Mouse (Mus musculus): ENCODE results near the gene Ccdc107. TPM values are rescaled to one million over a fixed set of nuclear protein-coding genes. Genes with fewer than 3 reads are reported as not detected.

Gene Ccdc107
- polyA plus RNA-seq, 1 experiment from 2014 or later, result 54.3 TPM

- H3K4me3 ChIP-seq (ENCODE audit: low read depth, low read length), result peak overlapping the region; percentile 27; the same call in 1 of the 2 replicates
- DNase-seq (ENCODE audit: low spot score) (no peak), ATAC-seq (replicated peaks; ENCODE audit: low FRiP score) (peak; percentile 58; the same call in 1 of the 2 replicates)
- H3K27ac ChIP-seq (ENCODE audit: low read depth, low read length), result no peak overlapping the region
- peaks cover 9% of the 10 kb centered on the region; the same call in 1 of the 2 replicates for H3K4me1 ChIP-seq (replicated peaks; ENCODE audit: control insufficient read depth, insufficient read depth, low read length)
- H3K36me3 ChIP-seq (ENCODE audit: control insufficient read depth, insufficient read depth, low read length), result no peaks in the 10 kb centered on the region
- peaks cover 3% of the 10 kb centered on the region for H3K27me3 ChIP-seq (ENCODE audit: control insufficient read depth, insufficient read depth, low read length)
- WGBS, result 24% methylated on average over 9 of the region's 9 CpGs
- H3K4me2 ChIP-seq (ENCODE audit: low read depth, low read length, severe bottlenecking), result peak overlapping the region; percentile 69
- no peaks in the 10 kb centered on the region for H3K9me3 ChIP-seq (ENCODE audit: control insufficient read depth, low read length)
- H3K9ac ChIP-seq (ENCODE audit: low read length), result peak overlapping the region; percentile 44; the same call in 1 of the 2 replicates
Observed at GRCm38 (mm10) chr4:43509109-43509508, 16.4 kb downstream of the Ccdc107 start.

GRCm38 (mm10) chr4:43511675-43512454, 19.2 kb downstream of the Ccdc107 start:
- Histone ChIP-seq H3K27me3 (ENCODE audit: control insufficient read depth, insufficient read depth, low read length) (peaks cover 3% of the 10 kb centered on the region), H3K9me3 (ENCODE audit: control insufficient read depth, low read length) (no peaks in the 10 kb centered on the region), H3K4me2 (ENCODE audit: low read depth, low read length, severe bottlenecking) (no peak overlapping the region), H3K4me1 (replicated peaks; ENCODE audit: control insufficient read depth, insufficient read depth, low read length) (peaks cover 9% of the 10 kb centered on the region; the same call in 1 of the 2 replicates), H3K36me3 (ENCODE audit: control insufficient read depth, insufficient read depth, low read length) (no peaks in the 10 kb centered on the region), H3K4me3 (ENCODE audit: low read depth, low read length) (no peak overlapping the region), H3K27ac (ENCODE audit: low read depth, low read length) (no peak overlapping the region), H3K9ac (ENCODE audit: low read length) (no peak overlapping the region)
- no peak for DNase-seq (ENCODE audit: low spot score)
- ATAC-seq (replicated peaks; ENCODE audit: low FRiP score), result no peak
- WGBS, result 78% methylated on average over 19 of the region's 19 CpGs

GRCm38 (mm10) chr4:43512653-43513052, 20.0 kb downstream of the Ccdc107 start:
- 72% methylated on average over 7 of the region's 7 CpGs for WGBS
- DNase-seq (ENCODE audit: low spot score) (no peak), ATAC-seq (replicated peaks; ENCODE audit: low FRiP score) (no peak)

DNA sequence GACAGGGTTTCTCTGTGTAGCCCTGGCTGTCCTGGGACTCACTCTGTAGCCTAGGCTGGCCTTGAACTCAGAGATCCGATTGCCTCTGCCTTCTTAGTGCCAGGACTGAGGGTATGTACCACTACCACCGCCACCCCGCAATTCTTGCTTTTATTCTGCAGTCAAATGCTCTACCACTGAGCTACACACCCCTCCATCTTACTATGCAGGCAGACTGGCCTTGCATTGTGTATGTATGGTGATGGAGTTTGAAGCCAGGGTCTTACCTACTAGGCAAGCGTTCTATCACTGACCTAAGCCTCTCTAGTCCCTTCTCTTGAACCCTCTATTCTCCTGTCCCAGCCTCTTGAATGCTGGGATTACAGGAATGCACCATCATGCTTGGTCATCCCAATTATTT, 20.6 kb downstream of the Ccdc107 start:
- ATAC-seq (replicated peaks; ENCODE audit: low FRiP score), result no peak
- no peaks in the 10 kb centered on the region for H3K36me3 ChIP-seq (ENCODE audit: control insufficient read depth, insufficient read depth, low read length)
- H3K9ac ChIP-seq (ENCODE audit: low read length), result no peak overlapping the region
- no peaks in the 10 kb centered on the region for H3K9me3 ChIP-seq (ENCODE audit: control insufficient read depth, low read length)
- WGBS, result 87% methylated on average over 4 of the region's 4 CpGs
- DNase-seq (ENCODE audit: low spot score), result no peak
- no peaks in the 10 kb centered on the region for H3K27me3 ChIP-seq (ENCODE audit: control insufficient read depth, insufficient read depth, low read length)
- H3K4me1 ChIP-seq (replicated peaks; ENCODE audit: control insufficient read depth, insufficient read depth, low read length), result peaks cover 9% of the 10 kb centered on the region; the same call in 1 of the 2 replicates
- no peak overlapping the region for H3K27ac ChIP-seq (ENCODE audit: low read depth, low read length)
- H3K4me3 ChIP-seq (ENCODE audit: low read depth, low read length), result no peak overlapping the region
- no peak overlapping the region for H3K4me2 ChIP-seq (ENCODE audit: low read depth, low read length, severe bottlenecking)

More at GRCm38 (mm10) chr4:43512653-43513052, 20.0 kb downstream of the Ccdc107 start:
- no peak overlapping the region for H3K9ac ChIP-seq (ENCODE audit: low read length)
- no peak overlapping the region for H3K4me3 ChIP-seq (ENCODE audit: low read depth, low read length)
- no peak overlapping the region for H3K27ac ChIP-seq (ENCODE audit: low read depth, low read length)
- H3K27me3 ChIP-seq (ENCODE audit: control insufficient read depth, insufficient read depth, low read length), result peaks cover 3% of the 10 kb centered on the region
- no peaks in the 10 kb centered on the region for H3K9me3 ChIP-seq (ENCODE audit: control insufficient read depth, low read length)
- no peak overlapping the region for H3K4me2 ChIP-seq (ENCODE audit: low read depth, low read length, severe bottlenecking)
- no peaks in the 10 kb centered on the region for H3K36me3 ChIP-seq (ENCODE audit: control insufficient read depth, insufficient read depth, low read length)
- peaks cover 9% of the 10 kb centered on the region; the same call in 1 of the 2 replicates for H3K4me1 ChIP-seq (replicated peaks; ENCODE audit: control insufficient read depth, insufficient read depth, low read length)

DNA sequence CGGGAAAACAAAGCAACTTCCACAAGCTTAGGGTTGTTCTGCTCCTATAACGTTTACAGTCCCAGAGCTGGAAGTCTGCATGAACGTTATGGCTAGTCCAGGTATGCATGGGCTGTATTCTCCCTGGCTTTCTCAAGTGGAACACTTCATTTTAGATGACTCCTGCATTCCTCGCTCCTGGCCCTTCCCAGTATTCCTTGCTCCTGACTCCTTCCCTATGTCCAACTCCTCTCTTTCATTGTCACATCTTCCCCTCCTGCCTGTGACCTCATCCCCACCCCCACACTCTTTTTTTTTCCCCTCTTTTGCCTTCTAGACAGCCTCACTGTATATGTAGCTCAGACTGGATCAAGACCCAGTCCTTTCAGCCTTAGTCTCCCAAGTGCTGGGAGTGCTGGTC, 21.1 kb downstream of the Ccdc107 start:
- H3K27ac ChIP-seq (ENCODE audit: low read depth, low read length), result no peak overlapping the region

DNA sequence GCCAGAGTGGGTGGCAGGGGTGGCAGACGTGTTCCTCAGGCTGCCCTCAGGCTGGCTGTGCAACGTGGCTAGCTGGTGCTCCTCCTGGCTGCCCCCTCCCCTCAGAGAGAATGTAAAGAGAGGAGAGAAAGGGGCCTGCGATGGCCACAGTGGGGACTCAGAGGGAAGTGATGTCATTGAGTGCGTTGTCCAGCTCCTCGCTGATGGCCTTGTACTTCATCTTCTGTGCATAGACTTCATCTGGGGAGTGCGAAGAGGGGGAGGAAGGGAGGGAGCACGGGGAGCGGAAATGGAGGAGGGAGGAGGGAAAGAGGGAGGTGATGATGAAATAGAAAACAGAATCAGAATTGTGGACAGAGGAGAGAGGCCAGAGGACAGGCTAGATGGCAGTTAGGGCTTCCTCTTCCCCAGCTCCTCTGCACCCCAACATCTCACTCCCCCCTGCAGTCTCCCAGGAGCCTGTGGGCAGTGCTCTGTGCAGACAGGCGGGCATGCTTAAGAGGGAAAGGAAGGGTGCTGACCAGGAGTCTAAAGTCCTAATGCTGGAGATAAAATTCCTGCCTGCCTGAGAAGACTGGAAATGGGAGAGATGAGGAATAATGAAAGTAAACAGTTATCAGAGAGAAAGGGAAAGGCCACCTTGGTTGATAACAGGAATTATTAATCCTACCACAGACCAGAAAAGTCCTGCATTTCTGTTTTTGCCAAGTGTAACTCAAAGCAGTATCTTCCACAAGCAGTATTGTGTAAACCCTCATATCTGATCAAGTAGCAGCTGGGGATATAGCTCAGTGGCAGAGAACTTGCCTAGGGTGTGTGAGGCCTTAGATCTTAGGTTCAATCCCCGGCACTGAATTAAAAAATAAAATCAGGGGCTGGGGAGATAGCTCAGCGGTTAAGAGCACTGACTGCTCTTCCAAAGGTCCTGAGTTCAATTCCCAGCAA, 23.3 kb downstream of the Ccdc107 start:
- Histone ChIP-seq H3K27me3 (ENCODE audit: control insufficient read depth, insufficient read depth, low read length) (peaks cover 9% of the 10 kb centered on the region; the same call in 1 of the 2 replicates), H3K9ac (ENCODE audit: low read length) (no peak overlapping the region), H3K9me3 (ENCODE audit: control insufficient read depth, low read length) (no peaks in the 10 kb centered on the region), H3K4me3 (ENCODE audit: low read depth, low read length) (no peak overlapping the region), H3K4me2 (ENCODE audit: low read depth, low read length, severe bottlenecking) (no peak overlapping the region), H3K36me3 (ENCODE audit: control insufficient read depth, insufficient read depth, low read length) (no peaks in the 10 kb centered on the region), H3K27ac (ENCODE audit: low read depth, low read length) (no peak overlapping the region), H3K4me1 (replicated peaks; ENCODE audit: control insufficient read depth, insufficient read depth, low read length) (peaks cover 3% of the 10 kb centered on the region; the same call in 1 of the 2 replicates)
- DNase-seq (ENCODE audit: low spot score) (no peak), ATAC-seq (replicated peaks; ENCODE audit: low FRiP score) (no peak)
- 72% methylated on average over 11 of the region's 11 CpGs for WGBS

More for the DNA sequence above, 21.1 kb downstream of the Ccdc107 start:
- Histone ChIP-seq H3K4me2 (ENCODE audit: low read depth, low read length, severe bottlenecking) (no peak overlapping the region), H3K36me3 (ENCODE audit: control insufficient read depth, insufficient read depth, low read length) (no peaks in the 10 kb centered on the region), H3K4me3 (ENCODE audit: low read depth, low read length) (no peak overlapping the region), H3K27me3 (ENCODE audit: control insufficient read depth, insufficient read depth, low read length) (peaks cover under 1% of the 10 kb centered on the region; the same call in 1 of the 2 replicates), H3K9me3 (ENCODE audit: control insufficient read depth, low read length) (no peaks in the 10 kb centered on the region), H3K4me1 (replicated peaks; ENCODE audit: control insufficient read depth, insufficient read depth, low read length) (peaks cover 4% of the 10 kb centered on the region; the same call in 1 of the 2 replicates), H3K9ac (ENCODE audit: low read length) (no peak overlapping the region)
- DNase-seq (ENCODE audit: low spot score) (no peak), ATAC-seq (replicated peaks; ENCODE audit: low FRiP score) (no peak)
- 86% methylated on average over 4 of the region's 4 CpGs for WGBS

DNA sequence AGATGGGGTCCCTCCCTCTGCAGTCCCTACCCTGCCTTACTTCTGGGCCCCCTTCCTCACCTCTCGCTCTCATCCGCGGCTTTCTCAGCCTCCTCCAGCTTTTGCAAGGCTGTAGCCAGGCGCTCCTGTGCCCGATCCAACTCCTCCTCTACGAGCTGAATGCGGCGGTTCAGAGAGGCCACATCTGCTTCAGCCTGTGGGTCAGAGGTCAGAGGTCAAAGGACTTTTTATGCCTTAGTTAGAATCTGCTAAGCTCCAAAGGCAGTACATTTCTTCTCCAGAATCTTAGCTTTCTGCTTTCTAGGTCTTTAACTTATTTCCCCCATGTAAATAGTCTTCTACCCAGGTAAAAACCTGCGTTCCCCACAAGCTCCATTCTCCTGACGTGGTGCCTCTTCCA, 26.9 kb downstream of the Ccdc107 start:
- H3K9me3 ChIP-seq (ENCODE audit: control insufficient read depth, low read length), result no peaks in the 10 kb centered on the region
- DNase-seq (ENCODE audit: low spot score) (no peak), ATAC-seq (replicated peaks; ENCODE audit: low FRiP score) (no peak)
- peaks cover 34% of the 10 kb centered on the region for H3K27me3 ChIP-seq (ENCODE audit: control insufficient read depth, insufficient read depth, low read length)
- WGBS, result 11% methylated on average over 10 of the region's 10 CpGs
- no peak overlapping the region for H3K27ac ChIP-seq (ENCODE audit: low read depth, low read length)
- H3K4me2 ChIP-seq (ENCODE audit: low read depth, low read length, severe bottlenecking), result peak overlapping the region; percentile 24; the same call in 1 of the 2 replicates
- H3K9ac ChIP-seq (ENCODE audit: low read length), result no peak overlapping the region
- no peak overlapping the region for H3K4me3 ChIP-seq (ENCODE audit: low read depth, low read length)
- H3K4me1 ChIP-seq (replicated peaks; ENCODE audit: control insufficient read depth, insufficient read depth, low read length), result peaks cover 19% of the 10 kb centered on the region; the same call in 1 of the 2 replicates
- H3K36me3 ChIP-seq (ENCODE audit: control insufficient read depth, insufficient read depth, low read length), result no peaks in the 10 kb centered on the region

- Histone ChIP-seq H3K36me3 (ENCODE audit: control insufficient read depth, insufficient read depth, low read length) (no peaks in the 10 kb centered on the region), H3K9ac (ENCODE audit: low read length) (no peak overlapping the region), H3K4me2 (ENCODE audit: low read depth, low read length, severe bottlenecking) (peak overlapping the region; percentile 24; the same call in 1 of the 2 replicates), H3K27me3 (ENCODE audit: control insufficient read depth, insufficient read depth, low read length) (peaks cover 37% of the 10 kb centered on the region), H3K4me1 (replicated peaks; ENCODE audit: control insufficient read depth, insufficient read depth, low read length) (peaks cover 19% of the 10 kb centered on the region; the same call in 1 of the 2 replicates), H3K4me3 (ENCODE audit: low read depth, low read length) (no peak overlapping the region), H3K9me3 (ENCODE audit: control insufficient read depth, low read length) (no peaks in the 10 kb centered on the region), H3K27ac (ENCODE audit: low read depth, low read length) (no peak overlapping the region)
- DNase-seq (ENCODE audit: low spot score) (peak; percentile 93), ATAC-seq (replicated peaks; ENCODE audit: low FRiP score) (peak; percentile 57)
- 11% methylated on average over 6 of the region's 6 CpGs for WGBS
Observed at GRCm38 (mm10) chr4:43519956-43520355, 27.3 kb downstream of the Ccdc107 start.
